Mouse (Mus musculus): ENCODE data around the gene Rab43. TPM values are rescaled to one million over a fixed set of nuclear protein-coding genes. Genes with fewer than 3 reads are reported as not detected.

Rab43 gene
- polyA plus RNA-seq, 2 experiments = 13.3 to 14.3 TPM

- H3K4me1 ChIP-seq (ENCODE audit: control insufficient read depth, insufficient read depth, low read length) = peaks cover 5% of the 10 kb centered on the region; the same call in 1 of the 2 replicates
- H3K27me3 ChIP-seq (ENCODE audit: control insufficient read depth, insufficient read depth, low read length) = no peaks in the 10 kb centered on the region
- no peak overlapping the region for H3K4me2 ChIP-seq (replicated peaks; ENCODE audit: low read depth, low read length, severe bottlenecking)
- no peaks in the 10 kb centered on the region for H3K9me3 ChIP-seq (ENCODE audit: control insufficient read depth, low read length)
- H3K27ac ChIP-seq (replicated peaks; ENCODE audit: low read depth, low read length) = no peak overlapping the region
- no peaks in the 10 kb centered on the region for H3K36me3 ChIP-seq (ENCODE audit: control insufficient read depth, insufficient read depth, low read length)
- no peak overlapping the region for H3K9ac ChIP-seq (ENCODE audit: low read depth, low read length, severe bottlenecking)
- peak; percentile 10 for DNase-seq (ENCODE audit: low spot score)
- 77% methylated on average over 5 of the region's 5 CpGs for WGBS
- no peak overlapping the region for H3K4me3 ChIP-seq (replicated peaks; ENCODE audit: low read length)
- ATAC-seq (ENCODE audit: low FRiP score, low read depth) = no peak
- no peak for TF ChIP-seq POLR2A (IDR thresholded peaks at IDR 0.05; ENCODE audit: borderline replicate concordance, extremely low read depth, insufficient read depth, insufficient read length)
Measured at GRCm38 (mm10) chr6:87743281-87743680, 68.7 kb downstream of the Rab43 start.

- no peak for TF ChIP-seq POLR2A (IDR thresholded peaks at IDR 0.05; ENCODE audit: borderline replicate concordance, extremely low read depth, insufficient read depth, insufficient read length)
- Histone ChIP-seq H3K27me3 (ENCODE audit: control insufficient read depth, insufficient read depth, low read length) (no peaks in the 10 kb centered on the region), H3K36me3 (ENCODE audit: control insufficient read depth, insufficient read depth, low read length) (no peaks in the 10 kb centered on the region), H3K9ac (ENCODE audit: low read depth, low read length, severe bottlenecking) (no peak overlapping the region), H3K4me3 (replicated peaks; ENCODE audit: low read length) (no peak overlapping the region), H3K4me1 (ENCODE audit: control insufficient read depth, insufficient read depth, low read length) (peaks cover 5% of the 10 kb centered on the region; the same call in 1 of the 2 replicates), H3K27ac (replicated peaks; ENCODE audit: low read depth, low read length) (no peak overlapping the region), H3K4me2 (replicated peaks; ENCODE audit: low read depth, low read length, severe bottlenecking) (no peak overlapping the region), H3K9me3 (ENCODE audit: control insufficient read depth, low read length) (no peaks in the 10 kb centered on the region)
- 89% methylated on average over 5 of the region's 5 CpGs for WGBS
- ATAC-seq (ENCODE audit: low FRiP score, low read depth) = no peak
- no peak for DNase-seq (ENCODE audit: low spot score)
Measured at GRCm38 (mm10) chr6:87742804-87743203, 69.2 kb downstream of the Rab43 start.

- H3K9ac ChIP-seq (ENCODE audit: low read depth, low read length, severe bottlenecking) = no peak overlapping the region
- no peaks in the 10 kb centered on the region for H3K36me3 ChIP-seq (ENCODE audit: control insufficient read depth, insufficient read depth, low read length)
- H3K4me2 ChIP-seq (replicated peaks; ENCODE audit: low read depth, low read length, severe bottlenecking) = no peak overlapping the region
- no peak overlapping the region for H3K4me3 ChIP-seq (replicated peaks; ENCODE audit: low read length)
- H3K27me3 ChIP-seq (ENCODE audit: control insufficient read depth, insufficient read depth, low read length) = no peaks in the 10 kb centered on the region
- no peaks in the 10 kb centered on the region for H3K9me3 ChIP-seq (ENCODE audit: control insufficient read depth, low read length)
- 85% methylated on average over 8 of the region's 8 CpGs for WGBS
- TF ChIP-seq POLR2A (IDR thresholded peaks at IDR 0.05; ENCODE audit: borderline replicate concordance, extremely low read depth, insufficient read depth, insufficient read length) = no peak
- DNase-seq (ENCODE audit: low spot score) (no peak), ATAC-seq (ENCODE audit: low FRiP score, low read depth) (no peak)
- H3K27ac ChIP-seq (replicated peaks; ENCODE audit: low read depth, low read length) = no peak overlapping the region
- peaks cover 4% of the 10 kb centered on the region; the same call in 1 of the 2 replicates for H3K4me1 ChIP-seq (ENCODE audit: control insufficient read depth, insufficient read depth, low read length)
Measured at GRCm38 (mm10) chr6:87741978-87742377, 70.0 kb downstream of the Rab43 start.

GRCm38 (mm10) chr6:87740496-87740895 is 71.5 kb downstream of the Rab43 start:
- H3K4me3 ChIP-seq (replicated peaks; ENCODE audit: low read length) = no peak overlapping the region
- ATAC-seq (ENCODE audit: low FRiP score, low read depth) (no peak), DNase-seq (ENCODE audit: low spot score) (no peak)
- no peak for TF ChIP-seq POLR2A (IDR thresholded peaks at IDR 0.05; ENCODE audit: borderline replicate concordance, extremely low read depth, insufficient read depth, insufficient read length)
- H3K4me2 ChIP-seq (replicated peaks; ENCODE audit: low read depth, low read length, severe bottlenecking) = no peak overlapping the region
- no peaks in the 10 kb centered on the region for H3K36me3 ChIP-seq (ENCODE audit: control insufficient read depth, insufficient read depth, low read length)
- no peaks in the 10 kb centered on the region for H3K4me1 ChIP-seq (ENCODE audit: control insufficient read depth, insufficient read depth, low read length)
- H3K27me3 ChIP-seq (ENCODE audit: control insufficient read depth, insufficient read depth, low read length) = no peaks in the 10 kb centered on the region
- H3K27ac ChIP-seq (replicated peaks; ENCODE audit: low read depth, low read length) = no peak overlapping the region
- H3K9ac ChIP-seq (ENCODE audit: low read depth, low read length, severe bottlenecking) = no peak overlapping the region
- H3K9me3 ChIP-seq (ENCODE audit: control insufficient read depth, low read length) = no peaks in the 10 kb centered on the region

GRCm38 (mm10) chr6:87739898-87740297 is 72.1 kb downstream of the Rab43 start:
- H3K4me2 ChIP-seq (replicated peaks; ENCODE audit: low read depth, low read length, severe bottlenecking) = no peak overlapping the region
- WGBS = 43% methylated on average over 6 of the region's 6 CpGs
- ATAC-seq (ENCODE audit: low FRiP score, low read depth) (no peak), DNase-seq (ENCODE audit: low spot score) (no peak)
- no peak overlapping the region for H3K9ac ChIP-seq (ENCODE audit: low read depth, low read length, severe bottlenecking)
- H3K9me3 ChIP-seq (ENCODE audit: control insufficient read depth, low read length) = no peaks in the 10 kb centered on the region
- no peak overlapping the region for H3K27ac ChIP-seq (replicated peaks; ENCODE audit: low read depth, low read length)
- no peaks in the 10 kb centered on the region for H3K4me1 ChIP-seq (ENCODE audit: control insufficient read depth, insufficient read depth, low read length)
- TF ChIP-seq POLR2A (IDR thresholded peaks at IDR 0.05; ENCODE audit: borderline replicate concordance, extremely low read depth, insufficient read depth, insufficient read length) = no peak
- no peaks in the 10 kb centered on the region for H3K36me3 ChIP-seq (ENCODE audit: control insufficient read depth, insufficient read depth, low read length)
- H3K27me3 ChIP-seq (ENCODE audit: control insufficient read depth, insufficient read depth, low read length) = no peaks in the 10 kb centered on the region
- no peak overlapping the region for H3K4me3 ChIP-seq (replicated peaks; ENCODE audit: low read length)

Other genes starting within 250 kb of the Rab43 start
- gene Prokr1, start 221.4 kb downstream of the Rab43 start, polyA plus RNA-seq (2012; rRNA removed) = 5.1 and 5.7 TPM in 2 replicates
- gene Prokr1, start 221.4 kb downstream of the Rab43 start, polyA plus RNA-seq (2014; fragmentation: Nextera tagmentation; extraction: Ambion mirVana) = 4.4 and 4.7 TPM in 2 replicates
- gene Aplf, start 140.0 kb downstream of the Rab43 start, polyA plus RNA-seq (2012; rRNA removed) = 7.5 and 10.3 TPM in 2 replicates
- 14.3 and 16.2 TPM in 2 replicates for gene Aplf, start 140.0 kb downstream of the Rab43 start, polyA plus RNA-seq (2014; fragmentation: Nextera tagmentation; extraction: Ambion mirVana)
- 0.98 and 1.3 TPM in 2 replicates for gene Efcc1, start 81.3 kb downstream of the Rab43 start, polyA plus RNA-seq (2012; rRNA removed)
- gene Efcc1, start 81.3 kb downstream of the Rab43 start, polyA plus RNA-seq (2014; fragmentation: Nextera tagmentation; extraction: Ambion mirVana) = 0.64 and 0.80 TPM in 2 replicates
- 1.4 and 2.5 TPM in 2 replicates for gene Gp9, start 34.1 kb downstream of the Rab43 start, polyA plus RNA-seq (2012; rRNA removed)
- 1.9 and 2.0 TPM in 2 replicates for gene Gp9, start 34.1 kb downstream of the Rab43 start, polyA plus RNA-seq (2014; fragmentation: Nextera tagmentation; extraction: Ambion mirVana)
- gene Gm45140, start 23.6 kb upstream of the Rab43 start, polyA plus RNA-seq (2012; rRNA removed) = 4.5 and 9.1 TPM in 2 replicates
- gene Gm45140, start 23.6 kb upstream of the Rab43 start, polyA plus RNA-seq (2014; fragmentation: Nextera tagmentation; extraction: Ambion mirVana) = 2.7 and 4.3 TPM in 2 replicates
- gene Isy1, start 26.6 kb upstream of the Rab43 start, polyA plus RNA-seq (2012; rRNA removed) = 39.2 and 51.5 TPM in 2 replicates
- gene Isy1, start 26.6 kb upstream of the Rab43 start, polyA plus RNA-seq (2014; fragmentation: Nextera tagmentation; extraction: Ambion mirVana) = 39.1 and 41.8 TPM in 2 replicates
- 437 and 460 TPM in 2 replicates for gene Cnbp, start 38.9 kb upstream of the Rab43 start, polyA plus RNA-seq (2012; rRNA removed)
- gene Cnbp, start 38.9 kb upstream of the Rab43 start, polyA plus RNA-seq (2014; fragmentation: Nextera tagmentation; extraction: Ambion mirVana) = 1,093 and 1,108 TPM in 2 replicates
- gene Copg1, start 75.7 kb upstream of the Rab43 start, polyA plus RNA-seq (2012; rRNA removed) = 135 and 137 TPM in 2 replicates
- gene Copg1, start 75.7 kb upstream of the Rab43 start, polyA plus RNA-seq (2014; fragmentation: Nextera tagmentation; extraction: Ambion mirVana) = 177 and 186 TPM in 2 replicates
- 42.6 and 44.1 TPM in 2 replicates for gene Hmces, start 101.8 kb upstream of the Rab43 start, polyA plus RNA-seq (2012; rRNA removed)
- gene Hmces, start 101.8 kb upstream of the Rab43 start, polyA plus RNA-seq (2014; fragmentation: Nextera tagmentation; extraction: Ambion mirVana) = 48.9 and 59.0 TPM in 2 replicates
- 118 and 159 TPM in 2 replicates for gene H1fx, start 169.5 kb upstream of the Rab43 start, polyA plus RNA-seq (2012; rRNA removed)
- gene H1fx, start 169.5 kb upstream of the Rab43 start, polyA plus RNA-seq (2014; fragmentation: Nextera tagmentation; extraction: Ambion mirVana) = 61.9 and 80.5 TPM in 2 replicates
- 185 and 208 TPM in 2 replicates for gene Rab7, start 233.1 kb upstream of the Rab43 start, polyA plus RNA-seq (2012; rRNA removed)
- 217 and 225 TPM in 2 replicates for gene Rab7, start 233.1 kb upstream of the Rab43 start, polyA plus RNA-seq (2014; fragmentation: Nextera tagmentation; extraction: Ambion mirVana)